Mouse (Mus musculus) urinary bladder, postnatal 36 days (tissue): Measurements from ENCODE around the gene Syt12.
"Not testable (repeated sequence)": the region's sequence is repeated elsewhere in the genome, so short reads cannot be mapped to it uniquely, and the experiment has no call there.

Source experiments
- DNase-seq, 2 experiments: peaks; one replicate each; pipeline ENCODE4 v3.0.0; 2022; ENCODE audit warnings: low spot score in 2 of 2, mixed read lengths in 1 of 2

Gene Syt12

GRCm38 (mm10) chr19:4491080-4491695 lies 13.9 kb upstream of the Syt12 start:
- no peak for DNase-seq

- DNase-seq, result no peak
Observed at GRCm38 (mm10) chr19:4487877-4488276, 10.6 kb upstream of the Syt12 start.

- DNase-seq, result no peak
Observed at GRCm38 (mm10) chr19:4485006-4485405, 7.8 kb upstream of the Syt12 start.

GRCm38 (mm10) chr19:4482111-4482859 lies 5.0 kb upstream of the Syt12 start:
- DNase-seq, result no peak

GRCm38 (mm10) chr19:4481326-4481725 lies 4.1 kb upstream of the Syt12 start:
- DNase-seq, result no peak

- DNase-seq, result no peak
Observed at GRCm38 (mm10) chr19:4480041-4480440, 2.8 kb upstream of the Syt12 start.

- no peak for DNase-seq
Observed at GRCm38 (mm10) chr19:4478190-4478516, 906 bp upstream of the Syt12 start.

- peak in 1 of 2 experiments; percentile 28 for DNase-seq
Observed at GRCm38 (mm10) chr19:4476601-4477257, 518 bp downstream of the Syt12 start.

- DNase-seq, result no peak
Observed at GRCm38 (mm10) chr19:4475224-4475925, 1.9 kb downstream of the Syt12 start.

GRCm38 (mm10) chr19:4474739-4475138 lies 2.5 kb downstream of the Syt12 start:
- no peak for DNase-seq

- DNase-seq, result no peak
Observed at GRCm38 (mm10) chr19:4473549-4473948, 3.7 kb downstream of the Syt12 start.

GRCm38 (mm10) chr19:4468363-4468762 lies 8.9 kb downstream of the Syt12 start:
- DNase-seq, result no peak

- DNase-seq, result no peak
Observed at GRCm38 (mm10) chr19:4464666-4465065, 12.6 kb downstream of the Syt12 start.

- DNase-seq, result no peak
Observed at GRCm38 (mm10) chr19:4461981-4462380, 15.3 kb downstream of the Syt12 start.

GRCm38 (mm10) chr19:4456227-4456626 lies 21.0 kb downstream of the Syt12 start:
- peak; percentile 34 to 35 for DNase-seq

- DNase-seq, result no peak
Observed at GRCm38 (mm10) chr19:4455071-4455800, 22.0 kb downstream of the Syt12 start.

- not testable (repeated sequence) for DNase-seq
Observed at GRCm38 (mm10) chr19:4454040-4454439, 23.2 kb downstream of the Syt12 start.

GRCm38 (mm10) chr19:4452525-4452924 lies 24.7 kb downstream of the Syt12 start:
- no peak for DNase-seq

- DNase-seq, result no peak
Observed at GRCm38 (mm10) chr19:4451965-4452364, 25.3 kb downstream of the Syt12 start.

GRCm38 (mm10) chr19:4451098-4451497 lies 26.1 kb downstream of the Syt12 start:
- no peak for DNase-seq

- DNase-seq, result no peak
Observed at GRCm38 (mm10) chr19:4450666-4451065, 26.6 kb downstream of the Syt12 start.

GRCm38 (mm10) chr19:4449230-4449629 lies 28.0 kb downstream of the Syt12 start:
- no peak for DNase-seq
